Mouse (Mus musculus) kidney, postnatal 10 days (tissue): ENCODE data around the gene Efnb2.
A peak's percentile ranks its signal among the peaks of the same experiment; 100 is the strongest.

Source experiments
- DNase-seq: peaks from one replicate; pipeline ENCODE4 v3.0.0; 2021; ENCODE audit warnings: mixed read lengths

Gene Efnb2

DNA sequence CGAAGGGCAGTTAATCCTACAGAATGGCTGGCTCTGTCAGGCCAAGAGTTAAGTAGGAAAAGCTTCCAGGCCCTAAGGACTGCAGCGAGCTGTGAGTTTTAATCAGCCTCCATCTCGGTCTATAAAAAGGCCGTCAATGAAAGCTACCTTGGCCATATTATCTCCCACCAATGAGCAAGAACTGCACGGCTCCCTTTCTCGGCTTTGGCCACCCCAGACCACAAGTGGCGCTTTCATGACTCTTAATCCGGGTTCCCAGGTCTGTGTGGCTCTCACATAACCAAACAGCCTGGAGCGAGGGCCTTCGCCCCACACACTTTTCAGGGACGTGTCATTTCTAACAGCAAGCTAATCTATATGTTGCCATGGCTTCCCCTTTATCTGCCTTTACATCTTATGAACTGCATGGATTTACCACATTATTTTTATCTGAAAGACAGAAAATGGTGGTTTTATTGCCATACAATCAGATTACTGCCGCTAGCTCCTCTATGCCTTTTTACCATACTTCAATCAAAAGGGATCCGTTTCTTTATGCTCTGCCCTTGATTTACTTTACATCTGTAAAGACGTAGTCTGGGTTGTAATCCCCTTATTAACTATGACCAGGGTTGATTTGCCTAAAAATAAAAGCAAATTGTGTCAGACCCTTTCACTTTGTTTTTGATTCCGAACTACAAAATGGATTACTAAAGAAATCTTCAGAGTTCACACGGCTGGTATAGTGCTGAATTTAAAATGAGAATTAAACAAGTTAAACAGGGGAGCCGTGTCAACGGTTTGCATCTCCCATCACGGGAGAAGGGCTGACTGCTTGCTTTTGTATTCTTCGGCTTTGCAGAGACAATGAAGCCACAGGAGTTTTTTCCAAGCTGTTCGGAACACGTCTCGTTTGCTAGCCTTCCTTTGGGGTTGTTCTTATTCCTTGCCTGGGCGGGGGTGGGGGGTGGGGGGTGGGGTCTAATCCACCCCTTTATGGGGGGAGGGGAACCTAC is 5.4 kb downstream of the Efnb2 start:
- DNase-seq = no peak

- DNase-seq = no peak
These were observed 7.0 kb downstream of the Efnb2 start for GRCm38 (mm10) chr8:8653906-8654489.

GRCm38 (mm10) chr8:8653343-8653742 is 7.7 kb downstream of the Efnb2 start:
- DNase-seq = no peak

DNA sequence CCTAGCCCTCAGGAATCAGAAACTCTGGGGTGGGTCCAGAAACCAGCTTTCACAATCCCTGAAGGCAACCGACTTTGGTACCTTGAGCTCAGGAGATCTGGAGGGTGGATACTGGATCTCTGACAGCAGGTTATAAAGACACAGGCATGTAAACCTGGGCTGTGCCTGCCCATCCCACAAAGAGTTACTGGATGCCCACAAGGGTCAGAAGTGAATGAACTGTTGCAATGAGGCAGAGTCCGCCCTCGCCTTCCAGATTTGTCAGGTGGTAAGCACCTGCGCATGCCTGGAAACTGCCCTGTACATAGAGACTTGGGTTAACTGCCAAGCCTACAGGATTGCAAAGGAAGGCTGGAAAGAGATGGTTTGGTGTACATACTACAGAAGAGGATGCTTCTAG is 8.7 kb downstream of the Efnb2 start:
- no peak for DNase-seq

DNA sequence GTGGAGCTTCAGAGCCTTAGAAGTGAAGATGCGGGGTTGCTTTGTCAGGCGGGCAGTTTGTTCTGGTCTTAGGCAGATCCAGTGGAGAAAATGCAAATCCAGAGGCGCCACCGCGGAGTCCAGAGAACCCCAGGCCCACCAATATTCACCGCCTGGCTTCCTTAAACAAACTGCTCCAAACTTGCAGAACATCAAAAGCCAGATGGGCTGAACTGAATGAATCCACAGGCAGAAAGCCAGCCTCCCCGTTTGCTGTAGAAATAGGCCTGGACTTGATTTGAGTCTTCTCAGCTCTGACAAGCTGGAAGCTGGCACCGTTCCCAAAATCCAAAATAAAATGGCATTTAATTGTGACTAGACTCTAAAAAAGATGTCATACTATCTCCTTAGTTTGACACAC is 11.1 kb downstream of the Efnb2 start:
- peak; percentile 51 for DNase-seq

DNA sequence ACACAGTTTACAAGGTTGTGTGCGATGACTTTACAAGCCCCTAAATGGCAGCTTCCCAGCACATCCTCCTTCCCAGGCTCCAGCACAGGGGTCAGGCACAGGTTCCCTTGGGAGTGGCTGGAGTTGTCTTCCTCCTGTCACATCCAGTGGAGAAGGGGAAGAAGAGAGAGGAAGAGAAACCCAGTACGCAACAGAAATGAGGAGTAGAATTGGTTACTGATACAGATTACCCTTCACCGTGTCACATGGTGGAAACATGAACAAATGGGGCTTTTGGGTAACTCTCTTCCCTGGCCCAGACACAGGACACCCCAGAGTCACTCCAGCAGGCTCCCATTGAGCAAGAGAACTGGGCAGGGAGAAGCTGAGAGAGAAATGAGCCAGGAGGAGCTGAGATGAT is 11.5 kb downstream of the Efnb2 start:
- no peak for DNase-seq

DNA sequence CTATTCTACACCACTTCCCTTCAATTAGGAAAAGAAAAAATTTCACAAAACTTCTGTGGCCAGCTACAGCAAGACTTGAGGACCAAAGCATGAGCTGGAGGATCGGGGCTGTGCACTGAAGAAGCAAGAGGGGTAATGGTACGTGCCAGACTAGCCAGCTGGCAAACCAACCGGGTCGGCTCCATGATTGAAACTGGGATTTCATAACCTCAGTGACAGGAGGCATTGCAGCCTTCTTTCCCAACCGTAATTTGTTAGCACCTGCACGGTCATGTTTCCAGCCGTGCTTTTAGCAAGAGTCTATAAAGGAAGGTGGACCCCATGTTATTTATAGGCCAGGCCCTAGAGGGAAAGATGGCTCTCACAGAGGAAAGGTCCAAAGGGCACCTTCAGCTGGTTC is 12.4 kb downstream of the Efnb2 start:
- no peak for DNase-seq

DNA sequence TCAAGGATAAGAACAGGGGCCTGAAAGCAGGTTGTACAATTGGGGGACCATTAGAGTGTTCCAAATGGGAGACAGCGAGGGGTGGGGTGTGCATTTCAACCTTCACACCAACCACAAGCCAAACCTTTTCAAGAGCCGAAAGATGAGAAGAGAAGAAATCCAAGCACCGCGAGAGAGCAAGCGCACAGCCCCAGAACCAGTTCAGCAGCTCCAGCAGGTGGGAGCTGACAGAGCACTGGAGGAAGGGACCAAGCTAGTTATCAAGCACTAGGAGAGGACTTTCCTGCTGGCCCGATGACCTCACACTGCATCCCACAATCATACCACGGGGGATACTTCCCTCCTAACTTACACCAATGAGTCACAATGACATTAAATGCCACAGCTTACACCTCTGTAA is 13.2 kb downstream of the Efnb2 start:
- no peak for DNase-seq

DNA sequence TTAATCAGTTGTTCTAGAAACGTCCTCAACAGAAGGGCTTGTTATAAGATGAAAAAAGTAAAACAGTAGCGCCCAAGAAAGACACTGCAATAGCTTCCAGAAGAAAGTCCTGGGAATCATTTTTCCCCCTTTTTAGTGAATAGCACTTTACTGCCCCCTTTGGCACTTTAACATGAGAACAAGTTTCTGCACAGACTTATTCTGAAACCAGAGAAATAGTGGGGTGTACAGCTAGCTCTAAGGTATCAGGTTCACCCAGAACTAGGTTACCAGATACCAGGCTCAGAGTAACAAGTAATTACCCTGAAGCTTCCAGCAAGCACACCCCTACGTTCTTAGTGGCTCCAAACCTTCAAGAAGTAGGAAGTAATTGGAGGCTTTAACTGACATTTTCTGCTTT is 13.7 kb downstream of the Efnb2 start:
- DNase-seq = no peak

DNA sequence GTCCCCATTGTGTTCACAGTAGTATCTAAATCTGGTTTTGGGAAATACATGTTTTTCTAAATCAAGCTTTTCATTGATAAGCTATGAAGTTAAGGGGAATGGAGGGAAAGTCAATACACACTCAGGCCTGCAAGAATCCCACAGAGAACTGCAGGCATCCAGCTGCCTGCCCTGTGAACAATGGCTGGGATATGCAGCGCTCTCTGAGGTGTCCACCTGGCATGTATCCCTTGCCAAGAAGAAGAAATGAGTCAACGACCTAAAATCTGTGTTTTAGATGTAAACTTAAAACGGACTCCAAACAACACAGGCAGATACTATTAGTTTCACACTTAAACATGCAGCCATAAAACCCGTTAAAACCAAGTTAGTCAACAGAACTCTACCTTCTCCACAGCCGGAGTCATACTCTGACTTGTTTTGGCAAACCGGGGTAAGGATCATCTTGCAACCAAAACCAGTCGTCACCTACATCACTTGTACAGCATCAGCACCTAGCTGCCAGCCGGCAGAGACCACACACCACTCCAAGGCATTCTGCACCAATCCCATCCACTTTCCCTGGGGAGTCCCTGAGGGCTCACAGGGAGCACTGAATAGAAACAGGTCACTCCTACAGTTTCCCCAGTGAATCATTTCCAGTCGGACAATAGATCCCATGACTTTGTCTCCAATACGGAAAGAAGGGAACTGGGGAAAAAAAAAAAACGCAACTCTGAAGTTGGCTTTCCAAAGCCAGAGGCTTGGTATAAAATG is 16.7 kb downstream of the Efnb2 start:
- DNase-seq = no peak

DNA sequence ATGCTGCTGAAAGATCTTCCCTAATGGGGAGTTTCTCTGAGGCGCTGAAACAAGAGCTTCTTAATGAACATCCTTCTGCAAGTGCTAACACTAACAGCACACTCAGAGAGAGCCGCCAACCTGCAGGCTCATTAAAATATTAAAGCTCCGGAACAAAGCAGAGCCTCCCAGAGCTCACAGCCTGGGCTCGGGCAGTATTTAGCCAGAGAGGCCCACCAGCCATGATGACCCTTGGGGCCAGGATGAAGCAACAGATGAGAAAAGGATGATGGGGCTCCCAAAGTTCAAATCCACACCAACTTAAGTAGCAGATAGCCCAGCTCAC is 20.8 kb downstream of the Efnb2 start:
- no peak for DNase-seq

DNA sequence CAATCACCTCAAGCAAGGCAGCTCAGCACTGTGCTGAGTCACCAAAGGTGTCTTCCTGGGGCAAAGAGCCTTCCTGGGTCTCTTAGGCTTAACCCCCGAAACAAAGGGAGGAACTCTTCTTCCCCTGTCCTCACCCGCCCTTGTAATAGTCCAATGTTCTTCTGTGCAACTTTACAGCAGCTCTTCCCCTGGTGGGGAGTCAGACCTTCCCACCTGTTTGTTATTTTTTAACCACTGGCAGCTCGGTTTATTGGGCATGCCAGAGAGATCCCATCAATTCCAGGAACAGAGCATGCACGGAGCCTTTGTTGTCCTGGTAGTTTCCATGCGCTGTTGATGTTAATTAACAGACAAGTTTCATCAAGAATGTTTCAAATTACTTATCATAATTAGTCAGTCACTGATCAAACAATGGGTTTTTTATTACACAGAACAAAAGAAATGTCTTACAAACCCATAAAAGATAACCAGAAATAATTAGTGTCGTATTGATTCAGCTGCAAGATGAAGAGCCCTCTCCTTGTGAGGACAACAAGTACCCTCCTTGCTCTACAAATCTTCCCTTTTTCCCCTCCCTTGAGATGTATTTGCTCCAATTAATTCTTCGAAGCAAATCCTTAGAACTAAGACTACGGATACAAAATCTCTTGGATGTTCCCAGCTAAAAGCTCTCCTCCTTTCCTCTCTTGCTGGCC is 21.3 kb downstream of the Efnb2 start:
- no peak for DNase-seq

GRCm38 (mm10) chr8:8631394-8631793 is 29.6 kb downstream of the Efnb2 start:
- no peak for DNase-seq

DNA sequence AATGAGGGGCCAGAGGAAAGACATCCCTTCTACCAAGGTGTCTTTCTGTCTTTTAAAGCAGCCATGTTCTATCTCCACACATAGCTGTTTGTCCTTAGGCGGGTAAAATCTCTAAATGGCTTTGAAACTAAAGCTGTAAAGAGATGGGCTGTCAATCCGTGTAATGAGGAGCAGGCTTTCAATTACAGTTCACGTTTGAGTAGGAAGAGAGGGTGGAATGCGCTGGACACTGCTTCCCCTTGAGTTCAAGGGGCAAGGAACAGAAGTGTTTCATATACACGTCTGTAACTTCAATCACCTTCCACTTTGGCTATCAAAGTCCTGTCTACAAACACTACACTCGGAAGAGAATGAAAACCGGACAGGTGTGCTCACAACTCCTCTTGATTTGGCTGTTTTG is 37.0 kb downstream of the Efnb2 start:
- DNase-seq = no peak

DNA sequence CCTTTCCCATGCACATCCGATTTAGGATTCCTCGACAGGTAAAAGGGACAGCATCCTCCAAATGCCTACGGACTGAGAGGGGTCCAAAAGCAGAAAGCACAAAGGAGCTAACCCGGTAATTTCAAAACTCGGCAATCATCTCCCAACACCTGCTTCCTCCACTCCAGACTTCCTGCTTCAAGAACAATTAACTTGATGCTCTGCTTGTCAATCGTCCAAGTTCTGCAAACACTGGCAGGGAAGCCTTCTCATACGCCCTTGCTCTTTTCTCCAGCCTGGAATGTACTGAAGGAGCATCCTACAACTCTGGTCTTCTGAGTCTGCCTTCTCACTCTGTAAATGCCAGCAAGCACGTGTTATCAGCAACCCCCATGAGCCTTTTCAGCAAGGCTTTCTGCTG is 37.6 kb downstream of the Efnb2 start:
- DNase-seq = peak; percentile 43

GRCm38 (mm10) chr8:8622476-8622875 is 38.6 kb downstream of the Efnb2 start:
- DNase-seq = no peak

DNA sequence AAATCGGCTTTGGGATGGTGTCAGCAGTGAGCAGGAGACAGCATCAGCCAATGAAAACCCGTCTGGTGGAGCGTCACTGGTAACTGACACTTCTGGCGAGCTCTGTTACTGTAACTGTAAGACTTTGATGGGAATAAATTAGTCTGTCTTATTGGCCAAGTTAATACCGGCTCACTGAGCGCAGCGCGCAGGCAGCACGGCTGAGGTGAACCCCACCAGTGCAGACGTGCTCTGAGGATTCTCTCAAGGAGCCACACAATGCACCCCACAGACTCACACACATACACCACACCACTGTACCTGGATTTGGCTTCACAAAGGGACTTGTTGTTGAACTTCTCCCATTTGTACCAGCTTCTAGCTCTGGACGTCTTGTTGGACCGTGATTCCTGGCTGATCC is 39.0 kb downstream of the Efnb2 start:
- no peak for DNase-seq

DNA sequence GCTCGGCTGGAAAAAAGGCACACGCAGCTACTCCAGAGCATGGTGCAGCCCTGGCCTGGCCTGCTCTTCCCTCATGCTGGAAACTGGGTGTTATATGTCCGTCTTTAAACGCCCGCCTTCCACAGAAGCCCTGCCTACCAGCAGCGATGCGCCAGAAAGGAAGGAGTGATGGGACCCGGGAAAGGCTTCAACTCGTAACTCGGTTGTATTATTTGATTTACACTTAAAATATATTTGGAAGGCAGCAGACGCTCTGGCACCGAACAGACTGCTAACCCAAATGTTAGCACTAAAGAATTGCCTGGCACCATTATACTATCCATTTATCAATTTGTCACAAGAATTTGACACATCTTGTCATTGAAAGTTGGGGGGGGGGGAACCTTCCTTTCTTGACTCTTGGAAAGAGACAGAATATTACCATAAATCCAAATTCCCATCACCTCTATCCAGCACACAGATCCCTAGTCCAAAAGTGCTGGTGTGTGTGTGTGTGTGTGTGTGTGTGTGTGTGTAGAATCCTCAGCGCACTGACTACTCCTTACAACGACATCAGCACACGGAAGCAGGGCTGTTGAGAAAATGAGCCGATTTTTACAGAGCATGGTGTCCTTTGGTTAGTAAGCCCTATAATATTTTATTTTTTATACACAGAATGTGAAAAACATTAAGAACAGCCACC is 39.7 kb downstream of the Efnb2 start:
- no peak for DNase-seq

GRCm38 (mm10) chr8:8620536-8620935 is 40.5 kb downstream of the Efnb2 start:
- DNase-seq = no peak

GRCm38 (mm10) chr8:8619221-8620194 is 41.5 kb downstream of the Efnb2 start:
- DNase-seq = no peak

- DNase-seq = no peak
These were observed 47.2 kb downstream of the Efnb2 start for GRCm38 (mm10) chr8:8613844-8614243.
